Mouse (Mus musculus): ENCODE data around the gene Rngtt.

GRCm38 (mm10) chr4:33332956-33333455 lies 22.9 kb downstream of the Rngtt start:
- no peak for TF ChIP-seq CHD2 (IDR thresholded peaks at IDR 0.05; ENCODE audit: low read depth, low read length)
- no peak for TF ChIP-seq HCFC1 (IDR thresholded peaks at IDR 0.05; ENCODE audit: borderline replicate concordance, insufficient read depth, low read length)
- no peak for TF ChIP-seq ZNF384 (IDR thresholded peaks at IDR 0.05; ENCODE audit: low read depth, low read length)
- no peak for TF ChIP-seq MAFK (IDR thresholded peaks at IDR 0.05; ENCODE audit: insufficient read depth, low read depth, low read length)
